Mouse (Mus musculus): ENCODE results near the gene Tspan6.

DNA sequence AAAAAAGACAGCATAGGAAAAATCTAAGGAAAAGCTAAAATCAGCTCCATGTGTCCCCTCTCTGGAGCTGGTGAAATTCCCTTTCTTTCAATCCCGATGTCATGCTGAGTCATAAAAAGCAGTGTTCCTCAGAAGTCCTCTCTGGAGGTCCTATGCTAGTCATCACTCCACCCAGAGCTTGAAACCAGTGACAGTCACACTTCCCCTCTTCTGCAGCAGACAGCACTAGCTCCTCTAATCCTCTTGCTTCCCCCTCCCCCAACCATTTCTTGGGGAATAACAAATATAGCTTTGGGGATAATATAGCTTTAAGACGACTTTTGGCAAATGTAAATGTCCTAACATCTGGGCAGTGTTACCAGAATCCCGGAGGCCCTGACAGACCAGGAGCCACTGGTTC lies 10.0 kb upstream of the Tspan6 start, which contains the start of gene Srpx2:
- TF ChIP-seq ZNF384 (IDR thresholded peaks at IDR 0.05; ENCODE audit: low read depth, low read length), result no peak
- no peak for TF ChIP-seq HCFC1 (IDR thresholded peaks at IDR 0.05; ENCODE audit: borderline replicate concordance, insufficient read depth, low read length)
- TF ChIP-seq CHD2 (IDR thresholded peaks at IDR 0.05; ENCODE audit: low read depth, low read length), result no peak
- no peak for TF ChIP-seq ZC3H11A (IDR thresholded peaks at IDR 0.05; ENCODE audit: borderline replicate concordance, low read depth, low read length)
- no peak for TF ChIP-seq MAFK (IDR thresholded peaks at IDR 0.05; ENCODE audit: insufficient read depth, low read depth, low read length)
